Mouse (Mus musculus) forelimb bud, embryonic 11.5 days (tissue): Measurements from ENCODE around the gene Ankrd23.

ENCODE experiments used
- DNase-seq: peaks from one replicate; pipeline ENCODE4 v3.0.0-alpha.2; 2012; ENCODE audit warnings: low read depth, low spot score

Ankrd23 gene

DNA sequence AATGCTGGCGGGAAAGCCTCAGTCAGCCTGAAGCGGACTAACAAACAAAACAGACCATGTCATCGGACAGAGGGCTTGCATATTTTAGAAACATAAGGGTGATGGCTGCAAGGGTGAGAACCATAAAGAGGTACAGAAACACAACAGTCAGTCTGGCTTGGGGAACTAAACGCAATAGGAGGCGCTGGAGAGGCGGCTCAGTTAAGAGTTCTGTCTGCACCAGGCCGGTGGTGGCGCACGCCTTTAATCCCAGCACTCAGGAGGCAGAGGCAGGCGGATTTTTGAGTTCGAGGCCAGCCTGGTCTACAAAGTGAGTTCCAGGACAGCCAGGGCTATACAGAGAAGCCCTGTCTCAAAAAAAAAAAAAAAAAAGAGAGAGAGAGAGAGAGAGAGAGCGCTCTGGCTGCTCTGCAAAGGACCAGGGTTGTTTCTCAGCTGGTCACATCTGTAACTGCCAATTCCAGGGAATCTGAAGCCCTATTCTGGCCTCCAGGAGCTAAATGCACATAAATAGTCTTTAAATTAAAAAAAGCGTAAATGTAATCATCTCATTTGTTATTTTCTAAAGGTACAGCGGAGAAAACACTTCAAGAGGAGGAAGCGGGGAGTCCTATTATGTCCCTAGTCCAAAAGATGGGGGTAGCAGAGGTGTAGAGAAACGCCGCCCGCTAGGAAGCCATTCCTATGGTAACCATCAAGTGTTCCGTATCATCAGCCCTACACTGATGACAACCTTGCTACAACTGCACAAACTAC lies 9.3 kb upstream of the Ankrd23 start:
- no peak for DNase-seq

DNA sequence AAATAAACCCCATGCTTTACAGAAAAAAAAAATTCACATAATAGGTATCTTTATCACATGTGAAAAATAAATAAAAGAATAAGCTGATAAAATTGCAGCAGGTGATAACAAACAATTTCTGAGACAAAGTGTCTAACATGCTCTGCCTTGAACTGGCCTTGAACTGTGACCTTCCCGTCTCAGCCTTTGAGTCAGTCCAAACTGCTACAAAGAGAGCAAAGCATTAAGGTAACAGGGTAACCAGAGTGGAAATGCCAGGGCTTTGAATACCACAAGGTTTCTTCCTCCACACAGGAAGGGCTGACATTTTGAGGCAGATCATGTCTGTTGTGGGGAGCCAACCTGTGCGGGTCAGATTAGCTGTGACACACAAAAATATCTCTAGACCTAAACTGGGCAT lies 8.7 kb upstream of the Ankrd23 start:
- no peak for DNase-seq

DNA sequence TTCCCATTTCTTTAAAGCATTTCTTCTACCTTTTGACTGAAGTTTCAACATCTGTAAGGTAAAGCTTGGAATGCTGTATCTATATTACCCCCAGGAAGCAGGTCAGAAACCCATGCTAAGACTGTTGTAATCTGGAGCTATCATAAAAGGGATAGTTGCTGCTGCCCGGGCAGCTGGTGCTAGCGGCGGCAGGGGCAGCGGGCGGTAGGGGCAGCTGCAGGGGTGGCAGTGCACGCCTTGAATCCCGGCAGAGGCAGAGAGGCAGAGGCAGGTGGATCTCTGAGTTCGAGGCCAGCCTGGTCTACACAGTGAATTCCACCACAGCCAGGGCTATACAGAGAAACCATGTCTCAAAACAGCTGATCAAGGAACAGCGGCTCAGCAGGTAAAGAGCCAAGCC lies 6.2 kb upstream of the Ankrd23 start:
- DNase-seq: no peak

DNA sequence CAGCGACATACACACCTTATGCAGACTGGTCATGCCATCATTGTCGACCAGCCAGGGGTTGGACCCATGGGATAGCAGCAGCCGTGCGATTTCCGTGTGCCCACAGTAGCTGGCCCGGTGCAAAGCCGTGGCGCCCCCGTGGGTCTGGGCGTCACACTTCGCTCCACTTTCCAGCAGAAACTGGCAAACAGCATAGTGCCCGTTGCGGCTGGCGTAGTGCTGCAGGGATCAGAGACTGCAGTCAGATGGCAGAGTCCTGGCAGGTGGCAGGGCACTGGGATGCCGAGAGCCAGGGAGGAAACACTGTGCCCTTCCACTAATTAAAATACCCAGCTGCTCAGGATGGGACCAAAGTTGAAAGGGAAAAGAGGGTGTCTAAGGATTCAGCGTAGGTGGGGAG lies 5.2 kb upstream of the Ankrd23 start:
- no peak for DNase-seq

DNA sequence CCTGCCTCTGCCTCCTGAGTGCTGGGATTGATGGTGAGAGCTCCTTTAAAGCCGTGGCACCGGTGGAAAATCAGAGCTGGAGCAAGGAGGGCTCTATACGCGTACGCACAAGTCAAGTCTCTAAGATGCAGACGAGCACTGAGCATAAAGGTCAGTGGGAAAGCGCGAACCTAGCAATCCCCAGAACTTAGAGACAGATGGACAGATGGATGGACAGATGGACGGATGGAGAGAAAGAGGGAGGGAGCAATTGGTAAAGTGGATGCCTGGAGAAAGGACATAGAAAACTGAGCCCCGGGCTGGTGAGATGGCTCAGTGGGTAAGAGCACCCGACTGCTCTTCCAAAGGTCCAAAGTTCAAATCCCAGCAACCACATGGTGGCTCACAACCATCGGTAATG lies 4.1 kb upstream of the Ankrd23 start:
- DNase-seq: no peak

DNA sequence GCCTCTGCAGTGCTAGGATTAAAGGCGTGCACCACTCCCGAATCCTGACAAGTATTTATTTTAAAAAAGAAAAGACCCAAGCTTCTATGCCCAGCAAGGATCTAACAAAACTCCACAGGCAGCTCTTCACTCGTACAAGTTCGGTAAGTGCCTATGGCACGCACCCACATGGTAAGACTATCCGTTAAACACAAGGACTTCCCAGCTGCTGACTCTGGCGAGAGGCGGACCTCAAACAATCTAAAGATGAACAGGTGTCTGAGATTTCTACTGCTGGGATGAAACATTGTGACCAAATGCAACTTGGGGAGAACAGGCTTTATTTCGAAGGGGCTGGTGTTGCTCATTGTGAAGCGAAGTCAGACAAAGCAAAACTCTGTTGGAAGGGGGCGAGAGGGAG lies 3.4 kb upstream of the Ankrd23 start:
- no peak for DNase-seq

DNA sequence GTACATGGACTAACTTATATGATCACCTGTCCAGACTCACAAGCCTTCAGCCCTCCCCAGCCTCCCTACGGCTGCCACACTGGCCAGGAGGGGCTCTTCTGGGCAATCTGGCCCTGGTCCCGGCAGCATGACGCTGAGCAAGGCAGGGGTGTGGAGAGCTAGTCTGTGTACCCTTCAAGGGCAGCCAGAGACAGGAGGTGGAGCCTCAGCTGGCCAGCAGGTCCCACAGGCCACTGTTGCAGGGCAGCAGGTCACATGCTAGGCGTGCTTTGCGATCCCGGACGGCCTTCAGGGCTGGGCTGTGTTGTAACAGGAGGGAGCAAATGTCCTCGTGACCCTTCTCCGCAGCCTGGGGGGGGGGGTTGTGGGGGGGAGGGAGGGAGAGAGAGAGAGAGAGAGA lies 2.5 kb upstream of the Ankrd23 start, which contains the start of gene Gm42417:
Gm42417 (minus strand) TSS at position 244 of the 400 bp plus-strand sequence.
- DNase-seq: no peak

DNA sequence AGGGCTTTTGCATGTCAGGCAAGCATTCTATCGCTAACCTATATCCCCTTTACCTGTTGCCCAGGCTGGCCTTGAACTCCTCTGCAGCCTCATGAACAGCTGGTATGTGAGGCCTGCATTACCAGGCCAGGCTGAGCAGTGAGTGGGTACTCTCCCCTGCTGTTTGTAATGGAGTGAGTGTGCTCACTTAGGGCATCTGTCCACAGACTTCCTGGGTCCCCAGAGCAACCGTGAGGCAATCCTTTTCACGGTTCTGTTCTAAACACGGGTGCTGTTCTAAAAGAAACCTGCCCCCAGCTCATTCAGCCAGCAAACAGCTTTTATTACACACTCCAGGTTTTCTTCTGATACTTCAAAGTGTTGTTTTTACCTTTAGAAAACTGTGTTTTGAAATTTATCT lies 2.0 kb upstream of the Ankrd23 start:
- DNase-seq: no peak

DNA sequence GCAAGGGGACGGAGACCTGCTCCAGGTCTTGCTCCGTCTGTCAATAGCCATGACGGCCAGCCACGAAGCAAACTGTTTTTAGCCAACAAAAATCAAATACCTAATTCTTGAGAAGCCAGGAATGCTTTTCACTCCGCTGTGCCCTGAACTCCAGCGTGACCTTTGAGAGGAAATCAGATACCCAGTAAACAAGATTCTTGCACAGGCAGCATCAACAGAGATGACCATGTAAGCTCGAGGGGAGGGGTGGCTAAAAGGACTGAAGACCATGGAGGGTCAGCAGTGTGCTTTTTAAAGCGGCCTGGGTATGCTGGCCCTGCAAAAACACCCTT lies 320 bp downstream of the Ankrd23 start:
- DNase-seq: no peak

DNA sequence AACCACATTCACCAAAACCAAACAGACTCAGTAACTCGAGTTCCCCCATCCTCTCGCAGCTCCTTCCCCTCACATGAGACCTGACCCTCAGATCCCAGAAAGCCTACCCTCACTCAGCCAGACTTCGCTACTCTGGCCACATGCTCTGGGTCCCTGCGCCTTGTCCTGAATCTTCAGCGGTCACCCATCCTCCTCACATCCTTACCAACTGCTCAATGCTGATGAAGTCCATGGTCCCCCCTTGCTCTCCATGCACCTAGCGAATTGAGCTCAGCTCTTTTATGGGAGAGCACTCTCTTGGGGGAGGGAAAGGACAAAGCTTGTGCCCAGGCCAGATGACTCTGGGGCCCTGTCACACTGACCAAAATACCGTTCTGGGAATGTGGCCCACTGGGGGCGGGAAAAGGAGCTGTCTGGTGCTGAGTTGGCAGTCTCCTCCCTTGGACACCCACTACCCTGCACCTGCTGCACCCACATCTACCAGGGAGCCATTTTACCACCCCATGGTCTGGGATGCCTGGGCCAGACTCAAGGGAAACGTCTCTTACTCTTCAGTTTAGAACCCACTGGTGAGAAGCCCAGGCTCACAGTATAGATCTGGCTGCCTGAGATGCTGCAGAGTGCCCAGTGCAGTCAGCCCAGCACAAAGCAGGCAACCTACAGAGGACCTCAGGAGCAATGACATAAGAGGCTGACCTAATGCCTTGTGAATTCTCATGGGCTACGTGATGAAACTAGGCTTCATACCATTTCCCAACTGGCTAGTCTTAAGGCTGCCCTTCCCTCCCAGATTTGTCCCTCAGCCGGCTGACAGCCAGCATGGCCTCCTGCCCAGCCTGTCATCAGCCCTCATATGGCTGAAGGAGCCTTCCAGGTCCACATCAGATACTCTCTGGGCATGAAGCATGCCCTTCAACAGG lies 946 bp downstream of the Ankrd23 start:
- DNase-seq: no peak

DNA sequence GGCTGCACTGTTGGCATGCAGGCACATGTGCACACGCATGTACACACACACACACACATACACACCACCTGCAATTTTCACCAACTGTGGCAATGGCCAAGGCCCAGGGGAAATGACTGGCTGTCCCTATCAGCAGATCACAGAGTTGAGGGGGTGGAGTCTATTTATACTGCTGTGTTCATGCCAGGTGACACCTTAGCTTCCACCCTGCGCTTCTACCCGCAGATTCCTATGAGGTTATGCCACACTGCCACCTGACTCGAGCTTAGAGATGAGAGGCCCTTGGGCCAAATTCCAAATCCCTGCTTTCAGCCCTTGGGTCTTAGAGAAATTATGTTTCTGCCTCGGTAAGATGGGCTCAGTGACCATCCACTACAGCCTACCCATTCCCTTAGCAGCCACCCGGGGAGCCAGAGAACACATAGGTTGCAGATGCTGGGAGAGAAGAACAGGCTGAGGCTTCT lies 2.1 kb downstream of the Ankrd23 start:
- DNase-seq: no peak

DNA sequence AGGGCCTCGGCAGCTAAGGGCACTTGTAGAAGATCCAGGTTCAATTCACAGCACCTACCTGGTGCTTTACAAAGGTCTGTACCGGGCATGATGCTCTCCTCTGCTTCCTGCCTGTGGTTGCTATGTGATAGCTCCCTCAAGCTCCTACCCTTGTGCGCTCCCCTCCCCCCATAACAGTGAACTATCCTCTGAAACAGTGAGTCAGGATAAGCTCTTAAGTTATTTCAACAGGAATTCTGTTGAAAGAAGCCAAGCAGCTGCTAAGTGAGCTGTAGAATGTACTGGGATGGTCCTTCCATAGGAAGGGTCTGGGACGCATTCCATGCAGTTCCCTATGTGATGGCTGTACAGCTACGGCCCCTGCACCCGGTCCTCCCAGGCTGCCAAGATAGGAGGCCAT lies 3.1 kb downstream of the Ankrd23 start:
- no peak for DNase-seq

DNA sequence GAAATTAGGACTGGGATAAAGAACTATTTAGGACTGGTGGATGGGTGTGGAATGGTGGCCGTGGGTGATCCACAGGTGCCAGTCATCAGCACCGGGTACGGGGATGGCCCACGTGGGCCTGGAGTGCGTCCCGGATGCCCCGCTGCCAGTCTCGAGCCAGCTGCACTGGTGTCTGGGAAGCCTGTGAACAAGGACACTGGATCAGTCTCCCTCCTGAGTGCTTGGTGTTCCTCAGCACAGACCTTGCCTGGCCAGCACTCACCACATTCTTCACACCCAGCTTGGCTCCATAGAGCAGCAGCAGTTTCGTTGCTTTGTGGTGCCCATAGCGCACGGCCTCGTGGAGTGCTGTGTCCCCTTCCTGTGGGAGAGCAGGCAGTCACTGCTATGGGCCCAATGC lies 5.2 kb downstream of the Ankrd23 start:
- DNase-seq: no peak

DNA sequence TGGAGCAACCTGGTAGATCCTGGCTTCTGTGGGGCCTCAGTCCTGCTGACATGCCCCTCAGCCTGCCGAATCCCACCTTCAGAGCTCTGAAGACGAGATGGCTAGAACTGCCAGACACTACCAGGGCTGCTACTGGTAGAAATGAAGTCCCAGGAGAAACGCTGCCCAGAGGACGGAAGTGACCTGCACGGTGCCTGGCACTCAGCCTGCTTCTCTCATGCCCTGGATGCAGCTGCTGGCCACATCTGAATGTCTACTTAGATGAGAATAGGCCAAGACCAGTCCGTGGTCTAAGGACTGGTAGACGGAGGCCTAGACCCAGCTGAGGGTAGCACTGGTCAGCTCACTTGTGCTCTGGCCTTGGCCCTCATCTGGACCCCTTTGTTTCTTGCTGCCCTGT lies 5.7 kb downstream of the Ankrd23 start:
- no peak for DNase-seq

DNA sequence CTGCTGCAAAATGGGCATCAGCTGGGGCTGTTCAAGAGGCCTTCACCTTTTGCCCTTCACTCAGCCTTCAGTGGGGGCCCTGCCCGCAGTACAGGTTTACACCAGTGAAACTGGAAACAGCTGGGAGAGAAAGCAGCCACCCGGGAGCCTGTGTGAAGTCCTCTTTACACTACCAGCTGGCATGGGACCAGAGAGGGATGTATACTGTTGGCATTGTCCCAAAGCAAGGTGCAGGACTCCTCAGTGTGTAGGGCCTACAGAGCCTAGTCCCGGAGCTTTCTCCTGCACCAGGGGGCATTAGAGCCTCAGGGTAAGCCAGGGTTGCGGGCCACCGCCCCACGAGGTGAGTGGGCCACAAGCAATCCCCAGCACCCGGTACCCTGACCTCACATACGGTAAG lies 6.2 kb downstream of the Ankrd23 start:
- no peak for DNase-seq

DNA sequence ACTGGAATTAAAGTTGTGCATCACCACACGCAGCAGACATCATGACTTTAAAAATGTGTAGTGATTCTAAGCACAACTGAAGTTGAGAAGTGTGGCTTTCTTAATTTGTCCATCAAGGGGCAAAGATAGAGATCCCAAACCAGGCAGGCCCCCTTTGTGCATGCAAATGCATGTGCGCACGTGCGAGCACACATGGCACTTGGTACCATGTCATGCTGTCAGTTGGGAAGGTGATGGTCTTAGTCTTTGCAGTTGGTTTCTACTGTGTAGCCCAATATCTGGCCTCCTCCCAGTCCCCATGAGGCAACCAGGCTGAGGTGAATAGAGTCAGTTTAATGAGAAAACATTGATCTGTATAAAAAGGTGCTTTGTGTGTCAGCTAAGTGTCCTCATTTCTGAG lies 6.8 kb downstream of the Ankrd23 start:
- no peak for DNase-seq

DNA sequence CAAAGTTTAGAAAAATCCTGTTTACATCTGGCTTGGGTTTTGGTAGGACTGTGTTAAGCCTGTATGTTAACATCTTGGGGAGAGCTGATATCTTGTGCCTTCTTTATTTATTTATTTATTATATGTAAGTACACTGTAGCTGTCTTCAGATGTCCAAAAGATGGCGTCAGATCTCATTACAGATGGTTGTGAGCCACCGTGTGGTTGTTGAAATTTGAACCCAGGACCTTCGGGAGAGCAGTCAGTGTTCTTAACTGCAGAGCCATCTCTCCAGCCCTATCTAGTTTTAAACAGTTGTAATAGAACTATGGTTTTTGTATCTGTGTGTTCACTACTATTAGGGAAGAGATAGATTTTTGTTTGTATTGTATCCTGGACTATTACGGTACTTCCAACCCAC lies 7.4 kb downstream of the Ankrd23 start:
- DNase-seq: no peak

DNA sequence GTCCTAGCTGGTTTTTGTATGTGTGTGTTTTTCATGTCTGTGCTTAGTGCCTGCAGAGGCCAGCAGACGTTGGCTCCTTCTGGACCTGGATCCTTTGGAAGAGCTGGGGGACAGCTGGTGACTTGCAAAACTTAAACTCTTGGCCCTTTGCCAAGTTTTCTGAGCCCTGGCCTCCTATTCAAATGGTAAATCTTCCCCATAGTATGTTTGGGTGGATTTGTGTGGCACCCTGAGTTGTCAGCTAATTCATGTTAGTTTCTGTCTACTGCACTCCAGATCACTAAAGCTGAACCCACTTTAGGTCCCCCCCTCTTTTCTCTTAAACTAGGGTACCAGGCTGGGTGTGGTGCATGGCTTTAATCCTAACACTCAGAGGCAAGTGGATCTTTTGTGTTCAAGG lies 8.3 kb downstream of the Ankrd23 start:
- DNase-seq: no peak

DNA sequence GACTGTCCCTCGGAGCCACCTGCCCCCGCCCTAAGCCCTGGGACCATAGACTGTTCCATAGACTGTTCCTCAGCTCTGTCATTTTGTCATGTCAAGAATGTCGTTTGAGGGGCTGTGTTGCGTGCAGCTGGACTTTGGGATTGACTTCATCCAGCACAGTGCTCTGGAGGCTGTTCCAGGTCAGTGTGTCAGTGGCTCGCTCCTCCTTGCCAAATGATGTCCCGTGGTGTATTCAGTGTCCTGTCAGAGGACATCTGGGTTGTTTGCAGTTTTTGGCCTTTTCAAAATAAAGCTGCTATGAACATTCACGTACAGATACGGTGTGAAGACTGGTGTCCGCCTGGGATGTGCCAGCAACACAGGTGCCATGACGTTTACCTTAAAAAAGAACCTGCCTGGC lies 9.8 kb downstream of the Ankrd23 start:
- no peak for DNase-seq

DNA sequence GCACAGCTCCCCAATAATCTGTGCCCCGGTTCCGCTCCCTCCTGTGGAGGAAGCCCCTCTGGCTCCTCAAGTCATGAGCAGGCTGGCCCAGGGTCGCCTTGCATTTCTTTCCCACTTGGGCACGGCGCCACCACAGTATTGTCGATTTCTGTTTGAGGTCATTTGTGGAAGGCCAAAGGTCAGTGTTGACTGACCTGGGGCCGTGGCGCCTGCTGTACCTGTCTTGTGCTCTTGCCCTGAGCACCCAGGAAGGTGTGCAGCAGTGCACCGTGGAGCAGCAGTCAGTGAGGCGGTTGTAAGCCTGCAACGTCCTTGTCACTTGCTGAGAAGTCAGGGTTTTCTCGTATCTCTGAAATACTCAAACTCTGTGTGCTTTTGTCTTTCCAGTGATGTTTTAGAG lies 10.9 kb downstream of the Ankrd23 start:
- no peak for DNase-seq

DNA sequence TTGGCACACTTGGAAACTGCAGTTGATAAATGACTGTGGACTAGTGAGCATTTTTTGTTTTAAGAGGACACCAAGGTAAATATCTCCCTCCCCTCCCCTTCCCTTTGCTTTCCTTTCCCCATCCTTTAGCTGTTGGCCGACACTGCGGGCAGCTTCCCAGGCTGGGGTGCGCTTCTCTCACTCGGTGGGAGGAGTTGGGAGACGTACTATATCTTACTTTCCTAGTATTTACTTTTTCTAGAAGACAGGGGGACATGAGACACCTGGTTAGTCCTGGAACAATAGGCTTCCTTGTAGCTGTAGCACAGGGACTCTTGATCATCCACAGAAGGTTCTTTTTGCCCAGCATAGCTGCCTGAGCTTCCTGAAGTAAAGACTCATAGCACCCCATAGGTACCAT lies 12.6 kb downstream of the Ankrd23 start:
- no peak for DNase-seq

DNA sequence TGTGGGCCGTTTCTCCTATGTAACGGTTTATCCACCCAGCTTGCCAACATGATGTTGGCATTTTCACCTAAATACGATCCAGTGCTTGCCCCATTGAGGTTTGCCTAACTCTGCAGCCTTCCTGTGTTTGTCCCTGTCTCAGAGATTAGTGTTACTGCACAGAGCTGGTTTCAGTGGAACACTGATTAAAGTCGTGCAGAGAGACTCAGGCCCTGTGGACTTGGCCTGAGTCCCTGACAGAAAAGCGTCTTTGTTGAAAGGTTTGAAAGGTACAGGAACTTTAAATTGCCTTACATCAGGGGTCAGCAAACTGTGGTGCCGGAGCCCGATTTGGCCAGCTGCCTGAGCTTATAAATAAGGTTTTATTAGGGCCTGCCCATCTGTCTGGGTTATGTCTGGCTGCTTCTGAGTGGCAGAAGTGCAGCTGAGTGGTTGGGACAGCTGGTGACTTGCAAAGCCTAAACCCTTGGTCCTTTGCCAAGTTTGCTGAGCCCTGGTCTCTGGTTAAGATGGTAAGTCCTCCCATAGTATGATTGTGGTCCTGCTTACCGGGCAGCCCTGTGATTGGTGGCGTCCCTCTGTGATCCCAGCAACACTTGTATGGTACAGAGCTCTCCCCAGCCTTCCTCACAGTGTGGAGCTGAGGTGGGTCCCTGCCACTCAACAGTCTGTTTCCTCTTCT lies 13.2 kb downstream of the Ankrd23 start:
- DNase-seq: peak; percentile 9
